Mouse (Mus musculus) liver, adult 2 months (tissue): ENCODE results near the gene Dixdc1. TPM values are rescaled to one million over a fixed set of nuclear protein-coding genes. Genes with fewer than 3 reads are reported as not detected.

Experiments
- DNase-seq: peaks from one replicate; pipeline ENCODE4 v3.0.0-alpha.2; 2011; ENCODE audit warnings: low read depth, low spot score; ENCODE audit errors: extremely low read depth
- H3K27ac ChIP-seq: fragments of 200-500 bp; replicated peaks from 2 replicates; pipeline ENCODE4 v1.5.1; 2012; ENCODE audit warnings: low read depth, mild to moderate bottlenecking, control low read depth, inconsistent platforms, low read length; ENCODE audit not compliant: insufficient read depth
- H3K27me3 ChIP-seq: fragments of 200-500 bp; 2 replicates; pipeline ENCODE4 v1.6.1; 2012; ENCODE audit warnings: mild to moderate bottlenecking, moderate library complexity, low read length, inconsistent platforms; ENCODE audit not compliant: control insufficient read depth, insufficient read depth
- H3K36me3 ChIP-seq: fragments of 200-500 bp; 2 replicates; pipeline ENCODE4 v1.6.1; 2012; ENCODE audit warnings: low read length, inconsistent platforms; ENCODE audit not compliant: control insufficient read depth, insufficient read depth
- H3K4me1 ChIP-seq: fragments of 200-500 bp; 2 replicates; pipeline ENCODE4 v1.6.1; 2011; ENCODE audit warnings: low read length; ENCODE audit not compliant: control insufficient read depth, insufficient read depth
- H3K4me3 ChIP-seq: fragments of 200-500 bp; 2 replicates; pipeline ENCODE4 v1.5.1; 2011; ENCODE audit warnings: low read depth, mild to moderate bottlenecking, control low read depth, low read length, moderate library complexity; ENCODE audit not compliant: insufficient read depth
- H3K79me2 ChIP-seq: fragments of 200-500 bp; 2 replicates; pipeline ENCODE4 v1.6.1; 2012; ENCODE audit warnings: inconsistent platforms, mild to moderate bottlenecking, low read length, moderate library complexity; ENCODE audit not compliant: control insufficient read depth, insufficient read depth
- H3K9ac ChIP-seq: fragments of 200-500 bp; 2 replicates; pipeline ENCODE4 v1.6.1; 2012; ENCODE audit warnings: low read depth, mild to moderate bottlenecking, control low read depth, inconsistent platforms, low read length
- CTCF ChIP-seq: fragments of 200-500 bp; IDR thresholded peaks from 2 replicates; pipeline ENCODE4 v1.5.1; 2011; ENCODE audit warnings: low read depth, low read length, control low read depth
- POLR2A ChIP-seq: fragments of 200-500 bp; IDR thresholded peaks from 2 replicates; pipeline ENCODE4 v1.6.1; 2011; ENCODE audit warnings: low read length, control low read depth; ENCODE audit not compliant: insufficient read depth; ENCODE audit errors: extremely low read depth
- WGBS: fragments of 180-500 bp; shearing (Covaris S2); methylation state at CpG from one replicate; pipeline ENCODE4 v1.1.7; 2018; 5-methylcytosine and 5-hydroxymethylcytosine counted together
- polyA plus RNA-seq: library from polyadenylated mRNA; depleted of rRNA; stranded (reverse); fragments of >200 nt; gene quantifications from 2 replicates; pipeline ENCODE4 v1.2.3, GENCODE M21; 2012
- total RNA-seq: library from RNA; depleted of rRNA; stranded (reverse); fragments of >200 nt; gene quantifications from 2 replicates; pipeline ENCODE4 v1.2.3, GENCODE M21; 2014

Gene Dixdc1
- total and polyA plus RNA-seq, 2 experiments = 3.7 to 22.8 TPM

GRCm38 (mm10) chr9:50722451-50722911 is 16.8 kb downstream of the Dixdc1 start:
- Histone ChIP-seq H3K36me3 (no peaks in the 10 kb centered on the region), H3K27ac (no peak overlapping the region), H3K4me1 (peaks cover 8% of the 10 kb centered on the region), H3K4me3 (no peak overlapping the region), H3K9ac (no peak overlapping the region), H3K79me2 (no peaks in the 10 kb centered on the region), H3K27me3 (no peaks in the 10 kb centered on the region)
- no peak for DNase-seq
- 77% methylated on average over 8 of the region's 8 CpGs for WGBS
- TF ChIP-seq POLR2A (no peak), CTCF (no peak)

GRCm38 (mm10) chr9:50721061-50721460 is 18.3 kb downstream of the Dixdc1 start:
- Histone ChIP-seq H3K4me1 (peaks cover 8% of the 10 kb centered on the region), H3K79me2 (no peaks in the 10 kb centered on the region), H3K27me3 (no peaks in the 10 kb centered on the region), H3K4me3 (no peak overlapping the region), H3K36me3 (no peaks in the 10 kb centered on the region), H3K9ac (no peak overlapping the region), H3K27ac (no peak overlapping the region)
- WGBS = 64% methylated on average over 12 of the region's 12 CpGs
- no peak for TF ChIP-seq CTCF
- no peak for TF ChIP-seq POLR2A
- no peak for DNase-seq

- no peak for DNase-seq
- Histone ChIP-seq H3K36me3 (no peaks in the 10 kb centered on the region), H3K79me2 (no peaks in the 10 kb centered on the region), H3K9ac (no peak overlapping the region), H3K27me3 (no peaks in the 10 kb centered on the region), H3K4me1 (peaks cover 5% of the 10 kb centered on the region), H3K27ac (no peak overlapping the region), H3K4me3 (no peak overlapping the region)
- TF ChIP-seq POLR2A (no peak), CTCF (no peak)
- WGBS = 80% methylated on average over 4 of the region's 4 CpGs
Observed at GRCm38 (mm10) chr9:50718878-50719277, 20.4 kb downstream of the Dixdc1 start.

GRCm38 (mm10) chr9:50714188-50714587 is 25.1 kb downstream of the Dixdc1 start:
- H3K27me3 ChIP-seq = no peaks in the 10 kb centered on the region
- no peaks in the 10 kb centered on the region for H3K79me2 ChIP-seq
- H3K4me1 ChIP-seq = no peaks in the 10 kb centered on the region
- no peak overlapping the region for H3K27ac ChIP-seq
- no peak overlapping the region for H3K9ac ChIP-seq
- WGBS = 51% methylated on average over 4 of the region's 4 CpGs
- TF ChIP-seq POLR2A = no peak
- TF ChIP-seq CTCF = no peak
- H3K36me3 ChIP-seq = no peaks in the 10 kb centered on the region
- no peak for DNase-seq
- no peak overlapping the region for H3K4me3 ChIP-seq

GRCm38 (mm10) chr9:50711337-50711736 is 28.0 kb downstream of the Dixdc1 start:
- H3K27me3 ChIP-seq = no peaks in the 10 kb centered on the region
- 68% methylated on average over 4 of the region's 4 CpGs for WGBS
- no peak for DNase-seq
- H3K36me3 ChIP-seq = no peaks in the 10 kb centered on the region
- H3K4me3 ChIP-seq = no peak overlapping the region
- H3K79me2 ChIP-seq = no peaks in the 10 kb centered on the region
- H3K4me1 ChIP-seq = no peaks in the 10 kb centered on the region
- no peak overlapping the region for H3K9ac ChIP-seq
- TF ChIP-seq CTCF (no peak), POLR2A (no peak)
- H3K27ac ChIP-seq = no peak overlapping the region

- Histone ChIP-seq H3K9ac (no peak overlapping the region), H3K36me3 (no peaks in the 10 kb centered on the region), H3K4me1 (no peaks in the 10 kb centered on the region), H3K27me3 (no peaks in the 10 kb centered on the region), H3K79me2 (no peaks in the 10 kb centered on the region), H3K4me3 (no peak overlapping the region), H3K27ac (no peak overlapping the region)
- 28% methylated on average over 2 of the region's 2 CpGs for WGBS
- DNase-seq = no peak
- TF ChIP-seq POLR2A = no peak
- peak; percentile 84 for TF ChIP-seq CTCF
Observed at GRCm38 (mm10) chr9:50709108-50709507, 30.2 kb downstream of the Dixdc1 start.
